Comparison of ENCODE assay signal across 8 mouse cellular contexts in the genomic region with DNA sequence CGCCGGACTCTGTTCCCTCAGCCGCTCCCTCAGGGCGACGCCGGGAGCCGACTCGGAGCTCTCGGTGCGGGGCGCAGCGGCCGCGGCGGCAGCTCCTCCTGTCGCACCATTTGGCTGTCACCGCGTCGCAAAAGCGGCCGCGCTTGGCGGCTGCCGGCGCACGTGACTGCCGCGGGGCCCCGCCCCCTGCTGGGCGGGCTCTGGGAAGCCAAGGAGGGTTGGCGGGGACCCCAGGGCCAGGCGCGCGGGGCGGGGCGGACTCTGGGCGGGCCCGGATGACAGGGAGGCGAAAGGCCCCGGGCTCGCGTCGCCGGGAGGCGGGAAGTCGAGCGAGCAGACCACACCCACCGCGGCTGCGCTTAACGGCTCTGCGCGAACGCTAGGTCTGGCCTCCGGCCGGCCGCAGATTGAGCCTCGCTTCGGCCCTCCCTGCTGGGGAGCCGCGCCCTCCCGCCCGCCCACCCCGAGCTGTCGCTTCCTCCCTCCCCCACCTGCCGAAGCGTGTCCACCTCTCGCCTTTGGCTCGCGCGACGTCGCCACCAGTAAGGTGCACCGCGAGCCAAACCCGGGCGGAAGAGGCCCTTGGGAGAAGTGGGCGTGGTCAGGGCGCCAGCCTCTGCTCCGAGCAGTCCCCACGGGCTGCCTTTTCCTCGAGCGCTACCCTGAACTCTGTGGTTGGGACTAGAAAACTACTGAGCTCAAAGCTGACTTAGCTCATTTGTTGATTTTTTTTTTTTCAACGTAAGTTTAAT. TPM values are rescaled to one million over a fixed set of nuclear protein-coding genes. Genes with fewer than 3 reads are reported as not detected.
DNase-seq lines count a peak whose midpoint lies in the region; ATAC-seq and TF ChIP-seq lines count a peak whose summit lies in the region.

Gene Pkn2, minus strand, starts transcription at position 133 of the 752 bp plus-strand sequence.

- no peaks in the 10 kb centered on the region for H3K36me3 ChIP-seq in hindbrain, embryonic 10.5 days
- H3K36me3 ChIP-seq in lung, postnatal 0 days (ENCODE audit: insufficient read depth, low read length): no peaks in the 10 kb centered on the region

- peak; percentile 98 for ATAC-seq in frontal cortex, adult (ENCODE audit: low TSS enrichment)
- ATAC-seq in lung, postnatal 0 days: peak; percentile 98

- H3K4me3 ChIP-seq in hindbrain, embryonic 10.5 days: peak within 1 kb of the TSS; percentile 91
- peak within 1 kb of the TSS; percentile 100 for H3K4me3 ChIP-seq in lung, postnatal 0 days (ENCODE audit: low read depth, low read length)

- peaks cover 13% of the 10 kb centered on the region for H3K4me1 ChIP-seq in hindbrain, embryonic 10.5 days (replicated peaks)
- H3K4me1 ChIP-seq in lung, postnatal 0 days (ENCODE audit: insufficient read depth, low read depth, low read length): 0 out of 2 replicates have a peak, but pooled peaks cover 3% of the 10 kb centered on the region

- TF ChIP-seq EP300 in lung, postnatal 0 days (IDR thresholded peaks at IDR 0.05): no peak

- WGBS in hindbrain, embryonic 10.5 days: under 1% methylated on average over 84 of the region's 84 CpGs
- under 1% methylated on average over 55 of the region's 84 CpGs for WGBS in lung, postnatal 0 days

- peak within 1 kb of the TSS; percentile 97 for H3K27ac ChIP-seq in hindbrain, embryonic 10.5 days
- H3K27ac ChIP-seq in lung, postnatal 0 days (ENCODE audit: low read length): peak within 1 kb of the TSS; percentile 97

- H3K4me2 ChIP-seq in lung, postnatal 0 days (replicated peaks; ENCODE audit: low read depth, low read length): peak within 1 kb of the TSS; percentile 64

- TF ChIP-seq CTCF in lung, postnatal 0 days (IDR thresholded peaks at IDR 0.05): peak; percentile 40

- peak within 1 kb of the TSS; percentile 96 for H3K9ac ChIP-seq in lung, postnatal 0 days (replicated peaks; ENCODE audit: low read depth)

- no peaks in the 10 kb centered on the region for H3K27me3 ChIP-seq in hindbrain, embryonic 10.5 days (ENCODE audit: insufficient read depth, poor library complexity, severe bottlenecking)
- H3K27me3 ChIP-seq in lung, postnatal 0 days (replicated peaks; ENCODE audit: insufficient read depth, low read length): no peaks in the 10 kb centered on the region

- peak; percentile 97 for DNase-seq in MN1 (ENCODE audit: low spot score)
- DNase-seq in cerebellum, adult 9-10 months: peak; percentile 99
- DNase-seq in hindbrain, embryonic 10.5 days (ENCODE audit: low spot score): peak; percentile 97
- peak; percentile 99 for DNase-seq in layer of hippocampus, adult 9-11 months
- DNase-seq in lung, postnatal 0 days (ENCODE audit: low spot score): peak; percentile 99
- DNase-seq in ovary, postnatal 14 days (ENCODE audit: low spot score): peak; percentile 99
- DNase-seq in thymus, postnatal 14 days: peak; percentile 100

- H3K9me3 ChIP-seq in hindbrain, embryonic 10.5 days: no peaks in the 10 kb centered on the region
- no peaks in the 10 kb centered on the region for H3K9me3 ChIP-seq in lung, postnatal 0 days (ENCODE audit: low read length)

RNA-seq across cellular contexts. Expression of gene Pkn2, which starts in this region (rescaled TPM):
- 37.7 and 52.3 TPM in 2 replicates for polyA plus RNA-seq in hindbrain, embryonic 10.5 days (2016; fragmentation: Nextera tagmentation; extraction: Ambion mirVana)
- polyA plus RNA-seq in lung, postnatal 0 days (2015; fragmentation: Nextera tagmentation; extraction: Ambion mirVana): 56.6 and 57.5 TPM in 2 replicates

Comparison
In these comparisons a context has a peak if more than half of its experiments do, and no peak if none do; other contexts are left out.
1. Peak in every context shown above with its lines: DNase-seq, ATAC-seq, H3K4me3 ChIP-seq and H3K27ac ChIP-seq.